Mouse (Mus musculus) 3T3-L1 (cell line): ENCODE measurements around the gene Ulk3.

Experiments
- DNase-seq: peaks from one replicate; pipeline ENCODE4 v3.0.0-alpha.2; 2015; ENCODE audit warnings: low read depth, low spot score

Gene Ulk3

DNA sequence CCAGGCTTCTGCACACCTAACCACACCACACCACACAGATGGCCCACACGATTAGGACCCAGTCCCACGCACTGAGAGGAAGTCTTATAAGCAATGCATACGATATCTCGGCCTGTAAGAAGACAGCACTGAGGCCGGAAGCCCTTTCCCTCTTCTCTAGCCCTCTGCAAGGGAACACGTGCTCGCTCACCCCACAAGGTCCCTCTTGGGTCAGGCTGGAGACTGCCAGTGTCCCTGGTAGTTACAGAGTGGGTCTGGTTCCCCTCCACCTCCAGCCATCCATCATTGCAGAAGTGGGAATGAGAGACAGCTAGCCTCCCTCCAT, 54.6 kb downstream of the Ulk3 start:
- DNase-seq = no peak

DNA sequence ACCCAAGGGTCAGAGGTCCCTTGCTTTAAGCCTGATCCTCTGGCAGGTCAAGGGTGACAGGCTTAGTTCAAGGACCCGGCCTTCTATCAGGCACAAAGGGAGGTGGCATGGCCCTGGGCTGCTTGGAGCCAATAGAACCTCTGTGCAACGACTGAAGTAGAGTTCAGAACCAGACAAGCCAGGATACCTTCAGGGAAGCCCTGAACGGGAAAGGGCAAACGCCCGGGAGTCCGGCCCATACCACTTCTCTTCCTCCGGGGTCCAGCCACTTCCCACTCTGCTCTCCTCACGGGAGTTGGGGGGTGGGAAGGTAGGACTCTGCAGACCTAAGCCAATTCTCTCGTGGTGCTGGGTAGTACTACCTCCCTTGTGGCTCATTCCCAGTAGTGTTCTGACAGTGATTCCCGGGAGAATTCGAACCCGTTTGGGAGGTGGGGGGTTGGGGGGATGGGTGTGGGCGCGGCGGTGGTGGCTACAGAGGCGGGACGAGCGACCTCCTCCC, 55.2 kb downstream of the Ulk3 start:
- peak; percentile 42 for DNase-seq

- peak; percentile 83 for DNase-seq
Measured at GRCm38 (mm10) chr9:57644944-57645893, 56.0 kb downstream of the Ulk3 start.
